Mouse (Mus musculus): ENCODE measurements at regions not wholly inside any gene's neighbourhood (a gene's known extent, or its start where the extent isn't known, plus 50 kb on each side); places are given as distances from the start of the nearest gene placed in this dataset.

DNA sequence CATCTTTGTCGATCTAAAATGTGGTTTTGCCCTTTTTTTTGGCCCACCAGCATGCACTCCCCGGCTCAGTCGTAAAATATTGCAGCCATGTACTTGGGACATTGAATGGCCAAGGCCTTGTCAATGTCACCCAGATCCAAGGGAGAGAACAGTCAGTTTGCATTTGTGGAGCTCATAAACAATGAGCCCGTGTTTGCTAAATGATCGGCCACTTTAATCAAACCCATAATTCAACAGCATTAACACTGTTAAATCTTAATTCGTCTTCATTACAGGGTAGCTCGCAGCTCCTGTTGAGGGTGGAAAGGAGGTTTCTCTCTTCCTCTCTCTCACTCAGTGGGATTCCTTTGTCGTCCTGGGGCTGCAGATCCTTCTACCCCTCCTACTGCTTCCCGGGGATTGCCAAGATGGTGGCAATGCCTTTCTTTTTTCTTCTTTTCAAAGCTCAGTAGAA is 69.0 kb upstream of the Ephb1 start:
- Histone ChIP-seq H3K36me3 (ENCODE audit: control insufficient read depth, insufficient read depth, low read length) (no peaks in the 10 kb centered on the region), H3K4me1 (replicated peaks; ENCODE audit: control insufficient read depth, insufficient read depth, low read length) (peaks cover 17% of the 10 kb centered on the region), H3K4me2 (ENCODE audit: low read depth, low read length, severe bottlenecking) (peak overlapping the region; percentile 19; the same call in 1 of the 2 replicates), H3K9me3 (ENCODE audit: control insufficient read depth, low read length) (no peaks in the 10 kb centered on the region), H3K4me3 (ENCODE audit: low read depth, low read length) (no peak overlapping the region), H3K9ac (ENCODE audit: low read length) (peak overlapping the region; percentile 9), H3K27me3 (ENCODE audit: control insufficient read depth, insufficient read depth, low read length) (no peaks in the 10 kb centered on the region), H3K27ac (ENCODE audit: low read depth, low read length) (peak overlapping the region; percentile 71)
- peak; percentile 20 for ATAC-seq (replicated peaks; ENCODE audit: low FRiP score)
- DNase-seq (ENCODE audit: low spot score) = peak; percentile 52
- WGBS = 6% methylated on average over 9 of the region's 9 CpGs

DNA sequence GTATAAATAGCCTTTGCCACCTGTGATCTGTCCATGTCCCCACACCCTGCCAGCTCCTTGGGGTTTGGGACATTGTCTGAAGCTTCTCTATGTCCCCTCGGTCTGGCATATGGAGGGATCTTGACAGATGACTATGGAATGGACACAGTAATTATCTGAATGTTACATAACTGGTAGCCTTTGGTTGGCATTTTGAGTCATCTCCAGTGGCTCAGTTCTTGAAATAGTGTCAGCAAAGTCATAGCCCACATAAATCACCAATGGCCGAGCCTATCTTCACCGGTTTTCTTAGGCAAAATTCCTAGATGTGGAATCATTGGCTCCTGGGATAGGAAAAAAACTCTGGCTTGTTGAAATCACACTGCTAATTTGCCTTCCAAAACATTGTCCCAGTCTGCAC is 67.3 kb upstream of the Ephb1 start:
- no peak overlapping the region for H3K27ac ChIP-seq (ENCODE audit: low read depth, low read length)
- ATAC-seq (replicated peaks; ENCODE audit: low FRiP score) (no peak), DNase-seq (ENCODE audit: low spot score) (no peak)
- peaks cover under 1% of the 10 kb centered on the region; the same call in 1 of the 2 replicates for H3K9me3 ChIP-seq (ENCODE audit: control insufficient read depth, low read length)
- H3K4me2 ChIP-seq (ENCODE audit: low read depth, low read length, severe bottlenecking) = no peak overlapping the region
- no peaks in the 10 kb centered on the region for H3K36me3 ChIP-seq (ENCODE audit: control insufficient read depth, insufficient read depth, low read length)
- 91% methylated on average over 3 of the region's 3 CpGs for WGBS
- H3K4me1 ChIP-seq (replicated peaks; ENCODE audit: control insufficient read depth, insufficient read depth, low read length) = peaks cover 17% of the 10 kb centered on the region
- H3K9ac ChIP-seq (ENCODE audit: low read length) = no peak overlapping the region
- H3K4me3 ChIP-seq (ENCODE audit: low read depth, low read length) = no peak overlapping the region
- H3K27me3 ChIP-seq (ENCODE audit: control insufficient read depth, insufficient read depth, low read length) = no peaks in the 10 kb centered on the region

DNA sequence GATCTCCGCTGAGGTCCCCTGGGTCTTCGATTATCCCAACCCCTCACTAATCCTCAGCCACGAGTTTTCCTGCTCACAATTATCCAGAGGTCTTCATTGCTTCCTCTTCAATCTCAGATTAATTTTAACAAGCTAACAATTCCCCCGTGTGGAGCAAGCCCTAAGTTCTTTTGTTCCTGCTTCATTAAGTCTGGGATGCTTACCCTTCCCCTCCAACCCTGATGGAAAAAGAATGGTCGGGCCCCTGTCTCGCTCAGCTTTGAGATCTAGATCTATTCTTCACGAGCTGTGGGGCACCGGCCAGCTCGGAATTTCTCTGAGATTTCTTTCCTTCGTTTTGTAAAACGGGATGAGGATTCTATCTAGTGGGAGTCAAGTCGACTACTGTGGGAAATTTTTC is 65.7 kb upstream of the Ephb1 start:
- H3K9ac ChIP-seq (ENCODE audit: low read length) = no peak overlapping the region

DNA sequence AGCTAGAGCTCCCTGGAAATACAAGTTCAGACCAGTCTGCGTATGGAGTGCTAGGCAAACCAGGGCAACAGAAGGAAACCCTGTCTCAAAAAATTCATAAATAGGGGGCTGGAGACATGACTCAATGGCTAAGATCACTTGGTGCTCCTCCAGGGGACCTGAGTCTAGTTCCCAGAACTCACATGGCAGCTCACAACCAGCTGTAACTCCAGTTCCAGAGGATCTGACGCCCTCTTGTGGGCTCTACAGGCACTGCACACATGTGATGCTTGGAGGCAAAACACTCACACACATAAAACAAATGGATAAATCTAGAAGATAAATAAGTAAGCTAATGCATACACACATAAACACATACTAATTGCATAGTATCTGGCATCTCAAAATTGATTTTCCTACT is 59.1 kb upstream of the Ephb1 start:
- Histone ChIP-seq H3K4me3 (ENCODE audit: low read depth, low read length) (no peak overlapping the region), H3K4me1 (replicated peaks; ENCODE audit: control insufficient read depth, insufficient read depth, low read length) (no peaks in the 10 kb centered on the region; the same call in 1 of the 2 replicates), H3K36me3 (ENCODE audit: control insufficient read depth, insufficient read depth, low read length) (no peaks in the 10 kb centered on the region), H3K27me3 (ENCODE audit: control insufficient read depth, insufficient read depth, low read length) (no peaks in the 10 kb centered on the region), H3K9ac (ENCODE audit: low read length) (no peak overlapping the region), H3K27ac (ENCODE audit: low read depth, low read length) (no peak overlapping the region), H3K9me3 (ENCODE audit: control insufficient read depth, low read length) (peaks cover 3% of the 10 kb centered on the region; the same call in 1 of the 2 replicates), H3K4me2 (ENCODE audit: low read depth, low read length, severe bottlenecking) (no peak overlapping the region)
- no peak for ATAC-seq (replicated peaks; ENCODE audit: low FRiP score)
- WGBS = 74% methylated on average over 2 of the region's 2 CpGs
- DNase-seq (ENCODE audit: low spot score) = no peak

More for the DNA sequence above, 65.7 kb upstream of the Ephb1 start:
- H3K36me3 ChIP-seq (ENCODE audit: control insufficient read depth, insufficient read depth, low read length) = no peaks in the 10 kb centered on the region
- peak; percentile 55; the same call in 1 of the 2 replicates for ATAC-seq (replicated peaks; ENCODE audit: low FRiP score)
- no peak overlapping the region for H3K27ac ChIP-seq (ENCODE audit: low read depth, low read length)
- WGBS = 4% methylated on average over 12 of the region's 12 CpGs
- peak; percentile 63 for DNase-seq (ENCODE audit: low spot score)
- no peaks in the 10 kb centered on the region for H3K27me3 ChIP-seq (ENCODE audit: control insufficient read depth, insufficient read depth, low read length)
- peaks cover 17% of the 10 kb centered on the region for H3K4me1 ChIP-seq (replicated peaks; ENCODE audit: control insufficient read depth, insufficient read depth, low read length)
- peaks cover 3% of the 10 kb centered on the region; the same call in 1 of the 2 replicates for H3K9me3 ChIP-seq (ENCODE audit: control insufficient read depth, low read length)
- peak overlapping the region; percentile 18; the same call in 1 of the 2 replicates for H3K4me2 ChIP-seq (ENCODE audit: low read depth, low read length, severe bottlenecking)
- H3K4me3 ChIP-seq (ENCODE audit: low read depth, low read length) = no peak overlapping the region

DNA sequence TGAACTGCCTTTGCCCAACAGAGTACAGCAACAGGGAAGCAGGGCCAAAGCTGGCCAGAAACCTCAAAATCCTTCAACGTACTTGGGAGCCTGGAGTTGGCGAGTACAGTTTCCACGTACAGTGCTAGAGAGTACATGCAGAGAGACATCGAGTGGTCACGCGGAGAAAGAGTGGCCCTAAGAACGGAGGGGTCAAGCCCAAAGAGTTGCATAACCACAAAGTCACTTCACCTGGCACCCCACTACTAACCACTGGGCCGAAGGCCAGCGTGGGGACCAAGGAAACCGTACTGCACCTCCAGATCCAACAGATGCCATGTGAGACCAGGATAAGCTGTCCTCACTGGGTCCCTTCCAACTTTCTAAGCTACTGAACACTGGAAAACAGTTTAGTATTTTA is 56.2 kb upstream of the Ephb1 start:
- Histone ChIP-seq H3K4me2 (ENCODE audit: low read depth, low read length, severe bottlenecking) (no peak overlapping the region), H3K27ac (ENCODE audit: low read depth, low read length) (no peak overlapping the region), H3K4me3 (ENCODE audit: low read depth, low read length) (no peak overlapping the region), H3K4me1 (replicated peaks; ENCODE audit: control insufficient read depth, insufficient read depth, low read length) (no peaks in the 10 kb centered on the region), H3K27me3 (ENCODE audit: control insufficient read depth, insufficient read depth, low read length) (no peaks in the 10 kb centered on the region), H3K36me3 (ENCODE audit: control insufficient read depth, insufficient read depth, low read length) (no peaks in the 10 kb centered on the region), H3K9me3 (ENCODE audit: control insufficient read depth, low read length) (no peaks in the 10 kb centered on the region), H3K9ac (ENCODE audit: low read length) (no peak overlapping the region)
- ATAC-seq (replicated peaks; ENCODE audit: low FRiP score) (no peak), DNase-seq (ENCODE audit: low spot score) (peak; percentile 28)
- 93% methylated on average over 10 of the region's 10 CpGs for WGBS

DNA sequence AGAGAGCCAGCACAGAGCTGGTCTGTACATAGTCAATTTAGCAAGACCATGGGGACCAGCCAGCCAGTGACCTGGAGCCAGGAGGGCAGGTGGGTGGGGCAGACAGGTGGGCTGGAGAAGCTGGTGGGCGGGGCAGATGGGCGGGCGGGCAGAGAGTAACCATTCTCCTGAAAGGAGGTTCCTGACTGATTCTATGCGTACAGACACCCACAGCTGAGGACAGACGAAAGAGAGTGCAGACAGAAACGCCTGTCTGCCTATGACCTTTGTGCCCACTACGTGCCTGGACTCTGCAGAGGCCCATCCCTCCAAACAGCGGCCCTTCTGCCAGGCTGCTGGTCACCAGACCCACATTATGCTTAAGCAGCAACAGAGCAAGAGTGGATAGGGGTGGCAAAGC is 51.5 kb upstream of the Ephb1 start:
- ATAC-seq (replicated peaks; ENCODE audit: low FRiP score) = no peak
- Histone ChIP-seq H3K9ac (ENCODE audit: low read length) (no peak overlapping the region), H3K4me3 (ENCODE audit: low read depth, low read length) (no peak overlapping the region), H3K27me3 (ENCODE audit: control insufficient read depth, insufficient read depth, low read length) (peaks cover 3% of the 10 kb centered on the region; the same call in 1 of the 2 replicates), H3K4me2 (ENCODE audit: low read depth, low read length, severe bottlenecking) (no peak overlapping the region), H3K4me1 (replicated peaks; ENCODE audit: control insufficient read depth, insufficient read depth, low read length) (no peaks in the 10 kb centered on the region; the same call in 1 of the 2 replicates), H3K9me3 (ENCODE audit: control insufficient read depth, low read length) (no peaks in the 10 kb centered on the region), H3K36me3 (ENCODE audit: control insufficient read depth, insufficient read depth, low read length) (no peaks in the 10 kb centered on the region), H3K27ac (ENCODE audit: low read depth, low read length) (no peak overlapping the region)
- DNase-seq (ENCODE audit: low spot score) = peak; percentile 27
- 38% methylated on average over 8 of the region's 8 CpGs for WGBS

All from forebrain, embryonic 11.5 days (tissue).